Mouse (Mus musculus) myocyte (in vitro differentiated cells): Measurements from ENCODE around the gene Cntd1. TPM values are rescaled to one million over a fixed set of nuclear protein-coding genes. Genes with fewer than 3 reads are reported as not detected.

Source experiments
- H3K27me3 ChIP-seq: one replicate; pipeline ENCODE4 v1.6.1; 2011; ENCODE audit not compliant: control insufficient read depth, insufficient read depth, insufficient read length
- H3K36me3 ChIP-seq: one replicate; pipeline ENCODE4 v1.6.1; 2011; ENCODE audit not compliant: control insufficient read depth, insufficient read depth
- H3K4me2 ChIP-seq: one replicate; pipeline ENCODE4 v1.6.1; 2011; ENCODE audit warnings: low read depth, control low read depth
- H3K4me3 ChIP-seq: one replicate; pipeline ENCODE4 v1.5.1; 2011; ENCODE audit warnings: mild to moderate bottlenecking, control low read depth, moderate library complexity
- H3K79me2 ChIP-seq: one replicate; pipeline ENCODE4 v1.6.1; 2011; ENCODE audit not compliant: control insufficient read depth, insufficient read depth
- H3ac ChIP-seq: one replicate; pipeline ENCODE4 v1.6.1; 2011; ENCODE audit not compliant: control insufficient read depth, insufficient read length
- CEBPB ChIP-seq: IDR thresholded peaks from 2 replicates; pipeline ENCODE4 v1.6.1; 2011; ENCODE audit warnings: mild to moderate bottlenecking, moderate library complexity; ENCODE audit not compliant: poor library complexity, insufficient read depth, severe bottlenecking
- E2F4 ChIP-seq: IDR thresholded peaks from one replicate; pipeline ENCODE4 v1.6.1; 2011; ENCODE audit warnings: mild to moderate bottlenecking, control low read depth, moderate library complexity; ENCODE audit not compliant: insufficient read depth
- MAX ChIP-seq: IDR thresholded peaks from one replicate; pipeline ENCODE4 v1.6.1; 2011; ENCODE audit warnings: low read depth, mild to moderate bottlenecking, control low read depth
- MYOD1 ChIP-seq, 3 experiments: IDR thresholded peaks; one replicate each; pipeline ENCODE4 v1.6.1; 2011; ENCODE audit warnings: control low read depth in 2 of 3, low read depth in 2 of 3, mild to moderate bottlenecking in 2 of 3, moderate library complexity in 1 of 3; ENCODE audit not compliant: insufficient read length in 2 of 3, control insufficient read depth in 1 of 3
- MYOG ChIP-seq, 3 experiments: IDR thresholded peaks; one replicate each; pipeline ENCODE4 v1.6.1; 2011; ENCODE audit warnings: control low read depth in 2 of 3, low read depth in 2 of 3, mild to moderate bottlenecking in 2 of 3; ENCODE audit not compliant: insufficient read length in 2 of 3, control insufficient read depth in 1 of 3, insufficient read depth in 1 of 3
- POLR2A ChIP-seq: IDR thresholded peaks from one replicate; pipeline ENCODE4 v1.6.1; 2011; ENCODE audit warnings: low read depth, mild to moderate bottlenecking, control low read depth, moderate library complexity; ENCODE audit not compliant: insufficient read length
- POLR2AphosphoS2 ChIP-seq: IDR thresholded peaks from one replicate; pipeline ENCODE4 v1.6.1; 2011; ENCODE audit warnings: low read depth, control low read depth; ENCODE audit not compliant: insufficient read length
- REST ChIP-seq: IDR thresholded peaks from one replicate; pipeline ENCODE4 v1.6.1; 2011; ENCODE audit warnings: mild to moderate bottlenecking, control low read depth, moderate library complexity; ENCODE audit not compliant: insufficient read depth, insufficient read length
- SRF ChIP-seq: IDR thresholded peaks from one replicate; pipeline ENCODE4 v1.6.1; 2011; ENCODE audit warnings: low read depth; ENCODE audit not compliant: control insufficient read depth, insufficient read length
- TCF12 ChIP-seq: IDR thresholded peaks from one replicate; pipeline ENCODE4 v1.6.1; 2011; ENCODE audit warnings: mild to moderate bottlenecking, control low read depth; ENCODE audit not compliant: poor library complexity, insufficient read depth, severe bottlenecking
- TCF3 ChIP-seq: IDR thresholded peaks from one replicate; pipeline ENCODE4 v1.6.1; 2011; ENCODE audit warnings: low read depth, control low read depth; ENCODE audit not compliant: insufficient read length
- USF1 ChIP-seq: IDR thresholded peaks from one replicate; pipeline ENCODE4 v1.6.1; 2011; ENCODE audit warnings: low read depth, mild to moderate bottlenecking, control low read depth, moderate library complexity
- polyA plus RNA-seq: library from polyadenylated mRNA; unstranded; fragments of >200 nt; fragmentation: generic; extraction: Trizol; gene quantifications from one replicate; pipeline ENCODE4 v1.2.1, GENCODE M21; 2012; ENCODE audit warnings: missing spikeins

Cntd1 gene
- polyA plus RNA-seq, 1 experiment = 0.07 TPM

DNA sequence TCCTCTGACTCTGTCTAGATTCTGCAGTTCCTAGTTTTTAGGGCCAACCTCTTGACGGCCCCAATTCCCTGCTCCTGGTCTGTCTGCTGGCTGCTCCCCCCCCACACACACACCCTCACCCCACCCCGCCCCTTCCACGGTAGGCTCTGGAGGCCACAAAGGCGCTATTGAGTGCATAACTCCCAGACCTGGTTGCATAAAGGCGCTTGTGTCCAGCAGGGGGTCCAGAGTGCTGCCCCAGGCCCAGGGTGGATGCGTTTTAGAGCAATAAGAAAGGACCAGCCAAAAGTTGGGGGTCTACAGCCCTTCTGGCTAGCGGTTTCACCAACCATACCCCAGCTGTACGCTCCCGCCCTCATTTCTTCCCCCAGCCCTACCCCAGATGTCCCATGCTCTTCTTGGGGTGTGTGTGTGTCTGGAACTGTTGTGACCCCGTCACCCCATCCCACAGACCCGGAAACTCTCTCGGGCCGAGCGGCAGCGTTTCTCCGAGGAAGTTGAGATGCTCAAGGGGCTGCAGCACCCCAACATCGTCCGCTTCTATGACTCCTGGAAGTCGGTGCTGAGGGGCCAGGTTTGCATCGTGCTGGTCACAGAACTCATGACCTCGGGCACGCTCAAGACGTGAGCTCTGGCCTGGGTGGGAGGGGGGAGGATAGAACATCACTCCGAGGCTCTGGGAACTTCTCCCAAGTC is 16.4 kb upstream of the Cntd1 start:
- Histone ChIP-seq H3K79me2 (no peaks in the 10 kb centered on the region), H3K4me2 (no peak overlapping the region), H3ac (no peak overlapping the region), H3K36me3 (no peaks in the 10 kb centered on the region), H3K4me3 (no peak overlapping the region), H3K27me3 (peaks cover 42% of the 10 kb centered on the region)
- no peak for TF ChIP-seq POLR2AphosphoS2
- no peak for TF ChIP-seq SRF
- no peak for TF ChIP-seq POLR2A
- TF ChIP-seq MAX = no peak
- TF ChIP-seq MYOD1 (IDR thresholded peaks at IDR 0.05; ENCODE audit: control insufficient read depth in 1 of 3, insufficient read length in 2 of 3, low read depth in 2 of 3) = no peak

GRCm38 (mm10) chr11:101263138-101263988 is 15.4 kb upstream of the Cntd1 start:
- H3K79me2 ChIP-seq = no peaks in the 10 kb centered on the region
- no peak overlapping the region for H3K4me2 ChIP-seq
- H3K36me3 ChIP-seq = no peaks in the 10 kb centered on the region
- no peak overlapping the region for H3K4me3 ChIP-seq
- peaks cover 42% of the 10 kb centered on the region for H3K27me3 ChIP-seq
- no peak overlapping the region for H3ac ChIP-seq
- TF ChIP-seq POLR2A (no peak), E2F4 (no peak), POLR2AphosphoS2 (no peak)

- no peak overlapping the region for H3K4me2 ChIP-seq
- TF ChIP-seq MYOG (IDR thresholded peaks at IDR 0.05; ENCODE audit: control insufficient read depth in 1 of 3, insufficient read depth in 1 of 3, insufficient read length in 2 of 3, low read depth in 2 of 3) = no peak
- no peak for TF ChIP-seq TCF12
- TF ChIP-seq CEBPB = no peak
- no peak for TF ChIP-seq USF1
- TF ChIP-seq MYOD1 (IDR thresholded peaks at IDR 0.05; ENCODE audit: control insufficient read depth in 1 of 3, insufficient read length in 2 of 3, low read depth in 2 of 3) = no peak
- TF ChIP-seq POLR2AphosphoS2 = no peak
- TF ChIP-seq MAX = no peak
- TF ChIP-seq SRF = no peak
- TF ChIP-seq REST = no peak
- TF ChIP-seq POLR2A = no peak
- TF ChIP-seq E2F4 = no peak
- TF ChIP-seq TCF3 = no peak
These were observed 14.9 kb upstream of the Cntd1 start for GRCm38 (mm10) chr11:101263989-101264280.

DNA sequence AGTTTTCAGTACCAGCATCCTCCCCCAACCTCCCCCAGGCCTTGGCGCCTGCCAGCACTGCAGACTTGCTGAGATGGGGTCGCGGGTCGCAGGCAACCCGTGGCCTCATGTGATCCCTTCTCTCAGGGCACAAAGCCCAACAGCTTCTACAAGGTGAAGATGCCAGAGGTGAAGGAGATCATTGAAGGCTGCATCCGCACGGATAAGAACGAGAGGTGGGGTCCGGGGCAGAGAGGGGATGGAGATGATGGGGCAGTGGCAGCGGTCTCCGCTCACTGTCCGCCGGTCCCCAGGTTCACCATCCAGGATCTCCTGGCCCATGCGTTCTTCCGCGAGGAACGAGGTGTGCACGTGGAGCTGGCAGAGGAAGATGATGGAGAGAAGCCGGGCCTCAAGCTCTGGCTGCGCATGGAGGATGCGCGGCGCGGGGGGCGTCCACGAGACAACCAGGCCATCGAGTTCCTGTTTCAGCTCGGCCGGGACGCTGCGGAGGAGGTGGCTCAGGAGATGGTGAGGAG is 13.8 kb upstream of the Cntd1 start:
- no peaks in the 10 kb centered on the region for H3K79me2 ChIP-seq
- H3ac ChIP-seq = no peak overlapping the region
- no peaks in the 10 kb centered on the region for H3K36me3 ChIP-seq
- H3K4me3 ChIP-seq = no peak overlapping the region
- peaks cover 55% of the 10 kb centered on the region for H3K27me3 ChIP-seq
- no peak overlapping the region for H3K4me2 ChIP-seq
- TF ChIP-seq MYOG (IDR thresholded peaks at IDR 0.05; ENCODE audit: control insufficient read depth in 1 of 3, insufficient read depth in 1 of 3, insufficient read length in 2 of 3, low read depth in 2 of 3) (no peak), REST (no peak), CEBPB (no peak), TCF3 (no peak), E2F4 (no peak), POLR2A (no peak), POLR2AphosphoS2 (no peak)

More at GRCm38 (mm10) chr11:101263989-101264280, 14.9 kb upstream of the Cntd1 start:
- Histone ChIP-seq H3K4me3 (no peak overlapping the region), H3ac (no peak overlapping the region), H3K79me2 (no peaks in the 10 kb centered on the region), H3K36me3 (no peaks in the 10 kb centered on the region), H3K27me3 (peaks cover 45% of the 10 kb centered on the region)

DNA sequence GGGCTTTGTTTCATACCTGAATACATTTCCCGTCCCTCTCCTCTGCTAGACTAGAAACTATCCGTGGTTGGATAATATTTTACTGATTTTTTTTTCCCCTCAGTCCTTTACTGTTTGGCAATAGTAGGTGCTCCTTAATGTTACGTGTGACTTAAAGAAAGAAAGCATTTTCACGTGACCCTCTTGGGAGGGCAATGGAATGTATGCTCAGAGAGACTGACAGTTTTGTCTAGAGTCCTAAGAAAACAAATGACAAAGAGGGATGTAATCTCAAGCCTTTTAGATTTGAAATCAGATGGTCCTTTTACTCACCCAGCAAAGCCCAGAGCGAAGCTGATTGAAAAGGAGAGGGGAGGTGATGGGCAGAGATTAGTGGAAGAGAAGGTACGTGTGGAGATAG is 12.9 kb upstream of the Cntd1 start:
- H3ac ChIP-seq = no peak overlapping the region
- no peak for TF ChIP-seq USF1
- TF ChIP-seq MYOD1 (IDR thresholded peaks at IDR 0.05; ENCODE audit: control insufficient read depth in 1 of 3, insufficient read length in 2 of 3, low read depth in 2 of 3) = no peak
- no peak for TF ChIP-seq TCF3
- TF ChIP-seq CEBPB = no peak
- TF ChIP-seq E2F4 = no peak
- no peak for TF ChIP-seq MAX
- no peaks in the 10 kb centered on the region for H3K36me3 ChIP-seq
- H3K4me3 ChIP-seq = no peak overlapping the region
- peaks cover 53% of the 10 kb centered on the region for H3K27me3 ChIP-seq
- no peaks in the 10 kb centered on the region for H3K79me2 ChIP-seq
- H3K4me2 ChIP-seq = no peak overlapping the region
